Mouse (Mus musculus) hindbrain, postnatal 0 days (tissue): Measurements from ENCODE around the gene Ppp2ca. TPM values are rescaled to one million over a fixed set of nuclear protein-coding genes. Genes with fewer than 3 reads are reported as not detected.
"Not testable (repeated sequence)": the region's sequence is repeated elsewhere in the genome, so short reads cannot be mapped to it uniquely, and the experiment has no call there.

Experiments
- ATAC-seq: fragments of 200-750 bp; cut with Nextera tagmentation; 2 replicates; pipeline ENCODE4 v1.8.0; 2017; ENCODE audit warnings: mild to moderate bottlenecking, moderate TSS enrichment, moderate library complexity
- DNase-seq: peaks from one replicate; pipeline ENCODE4 v3.0.0-alpha.2; 2015; ENCODE audit warnings: low spot score
- H3K27ac ChIP-seq: fragments of 300-500 bp; sonication (generic); 2 replicates; pipeline ENCODE4 v1.5.1; 2014; ENCODE audit warnings: mild to moderate bottlenecking
- H3K27me3 ChIP-seq: fragments of 300-500 bp; sonication (generic); 2 replicates; pipeline ENCODE4 v1.6.1; 2014; ENCODE audit warnings: low read length, mixed read lengths; ENCODE audit not compliant: insufficient read depth
- H3K36me3 ChIP-seq: fragments of 300-500 bp; sonication (generic); 2 replicates; pipeline ENCODE4 v1.6.1; 2014; ENCODE audit warnings: low read length, mixed read lengths; ENCODE audit not compliant: insufficient read depth
- H3K4me1 ChIP-seq: fragments of 300-500 bp; sonication (generic); 2 replicates; pipeline ENCODE4 v1.6.1; 2014; ENCODE audit warnings: antibody characterized with exemption, low read length, mixed read lengths; ENCODE audit not compliant: insufficient read depth
- H3K4me2 ChIP-seq: fragments of 300-500 bp; sonication (generic); 2 replicates; pipeline ENCODE4 v1.6.1; 2014; ENCODE audit warnings: low read depth, mild to moderate bottlenecking, low read length, moderate library complexity, mixed read lengths
- H3K4me3 ChIP-seq: fragments of 300-500 bp; sonication (generic); 2 replicates; pipeline ENCODE4 v1.5.1; 2014; ENCODE audit warnings: low read length
- H3K9ac ChIP-seq: fragments of 300-500 bp; sonication (generic); replicated peaks from 2 replicates; pipeline ENCODE4 v1.6.1; 2014; ENCODE audit warnings: mild to moderate bottlenecking, low read length, moderate library complexity, mixed read lengths
- H3K9me3 ChIP-seq: fragments of 300-500 bp; sonication (generic); 2 replicates; pipeline ENCODE4 v1.6.1; 2016; ENCODE audit warnings: low read length, mixed read lengths
- CTCF ChIP-seq: IDR thresholded peaks from 2 replicates; pipeline ENCODE4 v1.5.1; 2016; ENCODE audit warnings: antibody characterized with exemption, control low read depth, low read depth
- WGBS: fragments of 180-500 bp; shearing (Covaris S2); extraction: QIAGEN DNeasy Blood & Tissue Kit; methylation state at CpG from one replicate; pipeline ENCODE4 v1.1.7; 2014; 5-methylcytosine and 5-hydroxymethylcytosine counted together
- polyA plus RNA-seq: library from polyadenylated mRNA; unstranded; fragments of >200 nt; fragmentation: Nextera tagmentation; extraction: Ambion mirVana; gene quantifications from 2 replicates; pipeline ENCODE4 v1.2.1, GENCODE M21; 2015
- total RNA-seq: library from RNA; depleted of rRNA; stranded (reverse); fragments of >200 nt; gene quantifications from 2 replicates; pipeline ENCODE4 v1.2.3, GENCODE M21; 2014

Gene Ppp2ca
- total and polyA plus RNA-seq, 2 experiments from 2014 or later, result 115 to 117 TPM

DNA sequence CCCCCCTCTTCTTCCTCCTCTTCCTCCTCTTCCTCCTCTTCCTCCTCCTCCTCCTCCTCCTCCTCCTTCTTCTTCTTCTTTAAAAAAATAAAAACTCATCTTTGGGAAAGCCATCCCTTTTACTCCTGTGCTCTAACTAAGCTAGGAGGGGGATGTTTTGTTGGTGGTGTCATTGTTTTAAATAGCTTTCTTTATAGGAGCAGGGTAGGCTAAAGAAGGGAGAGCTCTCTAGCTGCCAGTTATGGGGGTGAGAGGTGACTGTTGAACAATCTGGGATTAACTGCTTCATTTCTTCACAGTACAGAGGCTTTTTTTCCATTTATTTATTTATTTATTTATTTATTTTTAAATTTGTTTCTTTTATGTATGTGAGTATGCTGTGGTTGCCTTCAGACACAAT is 7.0 kb downstream of the Ppp2ca start:
- no peaks in the 10 kb centered on the region for H3K36me3 ChIP-seq
- no peak overlapping the region for H3K27ac ChIP-seq
- no peaks in the 10 kb centered on the region for H3K27me3 ChIP-seq
- H3K9ac ChIP-seq, result no peak overlapping the region
- no peak for TF ChIP-seq CTCF
- H3K4me2 ChIP-seq, result no peak overlapping the region
- DNase-seq (no peak), ATAC-seq (no peak)
- peaks cover 19% of the 10 kb centered on the region; the same call in 1 of the 2 replicates for H3K4me1 ChIP-seq
- H3K4me3 ChIP-seq, result no peak overlapping the region
- no peaks in the 10 kb centered on the region for H3K9me3 ChIP-seq

DNA sequence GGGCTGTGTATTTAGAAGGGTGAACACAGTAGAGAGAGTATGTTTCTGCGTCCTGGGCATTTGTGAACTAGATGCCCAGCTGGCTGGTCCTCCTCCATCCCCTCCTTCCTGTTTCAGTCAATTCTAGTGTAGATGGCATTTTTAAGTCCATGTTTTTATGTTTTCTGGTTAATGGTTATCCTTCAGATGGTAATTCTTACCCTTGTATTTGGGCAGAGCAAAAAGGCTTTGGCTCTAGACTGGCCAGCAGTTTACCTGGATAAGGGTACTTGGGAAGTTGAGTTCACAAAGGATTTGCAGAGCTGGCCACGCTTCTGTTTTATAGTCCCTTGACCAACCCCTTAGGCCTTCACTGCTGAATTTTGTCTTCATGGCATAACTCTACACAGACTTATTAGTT is 7.6 kb downstream of the Ppp2ca start:
- H3K9ac ChIP-seq, result no peak overlapping the region
- no peak overlapping the region for H3K4me2 ChIP-seq
- H3K9me3 ChIP-seq, result no peaks in the 10 kb centered on the region
- no peak for ATAC-seq
- no peak for DNase-seq
- 83% methylated on average over 2 of the region's 2 CpGs for WGBS
- H3K4me1 ChIP-seq, result peaks cover 15% of the 10 kb centered on the region; the same call in 1 of the 2 replicates
- no peak overlapping the region for H3K27ac ChIP-seq
- H3K27me3 ChIP-seq, result no peaks in the 10 kb centered on the region
- H3K36me3 ChIP-seq, result no peaks in the 10 kb centered on the region
- H3K4me3 ChIP-seq, result no peak overlapping the region
- no peak for TF ChIP-seq CTCF

DNA sequence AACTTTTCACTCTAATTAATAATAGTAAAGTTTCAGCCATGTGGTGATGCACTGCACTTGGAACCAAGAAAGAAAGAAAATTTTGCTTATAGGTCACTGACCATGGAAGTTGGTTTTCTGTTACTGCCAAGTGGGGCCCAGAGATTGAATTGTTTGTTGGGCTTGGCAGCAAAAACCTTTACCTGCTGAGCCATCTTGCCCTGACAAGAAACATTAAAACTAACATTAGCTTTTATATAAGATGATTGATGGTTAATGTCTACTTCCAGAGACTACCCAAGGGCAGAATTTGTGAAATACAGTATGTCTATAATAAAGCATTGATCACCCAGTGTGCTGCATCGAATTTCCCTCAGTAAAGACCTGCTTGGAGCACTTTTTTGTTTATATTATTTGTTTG is 8.0 kb downstream of the Ppp2ca start:
- 85% methylated on average over 1 of the region's 1 CpGs for WGBS
- H3K9ac ChIP-seq, result no peak overlapping the region
- ATAC-seq (no peak), DNase-seq (no peak)
- peaks cover 11% of the 10 kb centered on the region; the same call in 1 of the 2 replicates for H3K4me1 ChIP-seq
- H3K36me3 ChIP-seq, result no peaks in the 10 kb centered on the region
- H3K27me3 ChIP-seq, result no peaks in the 10 kb centered on the region
- H3K4me3 ChIP-seq, result no peak overlapping the region
- no peak overlapping the region for H3K4me2 ChIP-seq
- no peaks in the 10 kb centered on the region for H3K9me3 ChIP-seq
- no peak for TF ChIP-seq CTCF
- no peak overlapping the region for H3K27ac ChIP-seq

DNA sequence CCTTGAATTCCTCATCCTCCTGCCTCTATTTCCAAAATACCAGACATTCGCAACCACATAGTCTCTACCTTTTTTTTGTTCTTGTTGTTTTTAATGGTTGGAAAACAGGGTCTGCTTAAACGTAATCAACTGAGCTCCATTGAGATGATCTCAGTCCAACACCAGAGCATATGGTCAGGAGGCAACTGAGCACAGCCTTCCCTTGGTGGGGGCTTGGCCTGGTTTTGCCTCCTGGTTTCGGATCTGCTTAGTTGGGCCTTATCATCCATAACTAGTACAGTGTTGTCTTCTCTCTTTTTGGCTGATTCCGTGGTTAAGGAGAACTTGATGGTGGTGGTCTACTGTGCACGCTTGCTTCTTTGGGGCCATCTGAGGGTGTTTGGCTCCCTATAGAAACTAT is 10.3 kb downstream of the Ppp2ca start:
- no peak for ATAC-seq
- Histone ChIP-seq H3K9me3 (no peaks in the 10 kb centered on the region), H3K4me2 (no peak overlapping the region), H3K27ac (no peak overlapping the region), H3K9ac (no peak overlapping the region), H3K27me3 (no peaks in the 10 kb centered on the region), H3K4me3 (no peak overlapping the region), H3K4me1 (0 out of 2 replicates have a peak, but pooled peaks cover 5% of the 10 kb centered on the region), H3K36me3 (no peaks in the 10 kb centered on the region)
- no peak for TF ChIP-seq CTCF
- WGBS, result 92% methylated on average over 5 of the region's 5 CpGs
- no peak for DNase-seq

DNA sequence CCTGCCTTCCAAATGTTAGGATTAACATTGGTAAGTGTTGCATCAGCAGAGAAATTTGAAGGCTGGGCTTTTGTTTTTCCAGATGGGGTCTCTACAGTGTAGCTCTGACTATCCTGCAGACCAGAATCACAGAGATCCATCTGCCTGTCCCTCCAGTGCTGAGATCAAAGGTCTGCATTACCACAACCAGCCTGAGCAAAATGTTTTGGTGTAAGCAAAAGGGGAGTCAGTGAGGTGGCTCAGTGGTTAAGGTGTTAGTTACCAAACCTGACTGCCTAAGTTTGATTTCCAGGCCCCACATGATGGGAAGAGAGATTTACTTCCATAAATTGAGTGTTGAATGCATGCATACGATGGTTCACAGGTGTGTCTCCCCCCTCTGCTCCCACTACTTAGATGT is 10.9 kb downstream of the Ppp2ca start:
- TF ChIP-seq CTCF, result no peak
- Histone ChIP-seq H3K36me3 (peaks cover 4% of the 10 kb centered on the region; the same call in 1 of the 2 replicates), H3K27ac (no peak overlapping the region), H3K4me2 (no peak overlapping the region), H3K4me1 (0 out of 2 replicates have a peak, but pooled peaks cover 1% of the 10 kb centered on the region), H3K27me3 (no peaks in the 10 kb centered on the region), H3K4me3 (no peak overlapping the region), H3K9ac (no peak overlapping the region), H3K9me3 (no peaks in the 10 kb centered on the region)
- ATAC-seq (no peak), DNase-seq (no peak)
- WGBS, result 77% methylated on average over 1 of the region's 1 CpGs

DNA sequence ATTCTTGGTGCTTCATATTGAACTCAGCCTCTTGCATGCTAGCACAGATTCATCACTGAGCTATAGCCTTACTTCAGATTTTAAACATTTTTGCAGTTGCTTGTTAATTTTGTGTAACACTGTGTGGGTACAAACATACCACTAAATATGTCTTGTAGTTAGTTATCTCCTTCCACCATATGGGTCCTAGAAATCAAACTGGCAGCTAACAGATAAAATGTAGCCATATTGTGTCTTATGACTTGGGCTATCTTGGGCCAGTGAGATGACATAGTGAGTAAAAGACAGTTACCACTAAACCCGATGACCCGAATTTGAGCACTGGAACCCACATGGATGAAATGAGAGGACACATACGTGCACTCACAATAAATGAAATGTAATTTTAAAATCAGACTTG is 17.0 kb downstream of the Ppp2ca start:
- 94% methylated on average over 3 of the region's 3 CpGs for WGBS
- Histone ChIP-seq H3K9me3 (no peaks in the 10 kb centered on the region), H3K9ac (no peak overlapping the region), H3K4me3 (no peak overlapping the region), H3K4me2 (no peak overlapping the region), H3K27ac (no peak overlapping the region), H3K36me3 (peaks cover 41% of the 10 kb centered on the region), H3K27me3 (no peaks in the 10 kb centered on the region), H3K4me1 (no peaks in the 10 kb centered on the region)
- TF ChIP-seq CTCF, result no peak
- ATAC-seq (no peak), DNase-seq (no peak)

DNA sequence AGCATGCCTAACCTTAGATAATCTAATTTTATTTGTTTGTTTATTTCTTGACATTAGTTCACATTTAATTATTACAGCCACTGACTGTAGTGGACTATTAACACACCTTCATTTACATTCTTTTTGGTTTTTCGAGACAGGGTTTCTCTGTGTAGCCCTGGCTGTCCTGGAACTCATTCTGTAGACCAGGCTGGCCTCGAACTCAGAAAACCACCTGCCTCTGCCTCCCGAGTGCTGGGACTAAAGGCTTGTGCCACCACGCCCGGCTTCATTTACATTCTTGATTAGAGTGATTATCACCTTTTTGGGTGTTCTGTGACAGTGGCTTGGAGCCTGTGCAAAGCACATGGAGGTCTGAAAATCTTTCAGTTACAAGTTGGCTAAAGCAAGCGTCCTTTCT is 17.6 kb downstream of the Ppp2ca start:
- DNase-seq, H3K27ac ChIP-seq, H3K4me1 ChIP-seq, H3K4me3 ChIP-seq, ATAC-seq, H3K9me3 ChIP-seq, H3K27me3 ChIP-seq, H3K9ac ChIP-seq, H3K4me2 ChIP-seq: not testable (repeated sequence)
- H3K36me3 ChIP-seq, result peaks cover 45% of the 10 kb centered on the region
- whole genome bisulfite sequencing, result 92% methylated on average over 6 of the region's 6 CpGs
